In genomic region chr5:20913372-20914275, GRCm38 (mm10) we compare ENCODE assay signal across 8 mouse cellular contexts. TPM values are rescaled to one million over a fixed set of nuclear protein-coding genes. Genes with fewer than 3 reads are reported as not detected.
DNase-seq lines count a peak whose midpoint lies in the region; ATAC-seq lines count a peak whose summit lies in the region.

No protein-coding gene starts in this region.

- peak; percentile 84 for DNase-seq in 3T3-L1 (ENCODE audit: low read depth, low spot score)
- peak; percentile 42 for DNase-seq in WW6 (ENCODE audit: low read depth, low spot score)
- peak; percentile 69 to 86 for DNase-seq in cerebellum, postnatal 36 days
- peak; percentile 69 for DNase-seq in gastrocnemius, postnatal 10 days
- peak; percentile 59 to 84 for DNase-seq in kidney, adult 8-10 months
- peak; percentile 69 for DNase-seq in left cerebral cortex, postnatal 4 days
- peak; percentile 86 for DNase-seq in splenic B cell, adult 2 months (ENCODE audit: low read depth, low spot score)

- H3K9ac ChIP-seq in midbrain, embryonic 16.5 days (ENCODE audit: low read depth, low read length): no peak overlapping the region

- H3K4me1 ChIP-seq in midbrain, embryonic 16.5 days (ENCODE audit: control insufficient read depth, insufficient read depth, low read length): no peaks in the 10 kb centered on the region

- H3K27ac ChIP-seq in midbrain, embryonic 16.5 days (ENCODE audit: low read length): no peak overlapping the region

- intact Hi-C loops in left cerebral cortex, postnatal 4 days (cut with DNase I): no loop called here

- 73% methylated on average over 11 of the region's 11 CpGs for WGBS in midbrain, embryonic 16.5 days

- H3K4me2 ChIP-seq in midbrain, embryonic 16.5 days (ENCODE audit: low read length): no peak overlapping the region

- no peaks in the 10 kb centered on the region for H3K36me3 ChIP-seq in midbrain, embryonic 16.5 days (ENCODE audit: control insufficient read depth, insufficient read depth, low read length)
- 0 out of 2 replicates have a peak, but pooled peaks cover under 1% of the 10 kb centered on the region for H3K36me3 ChIP-seq in splenic B cell, adult 2 months (ENCODE audit: control insufficient read depth, insufficient read depth, low read length, poor library complexity, severe bottlenecking)

- no peaks in the 10 kb centered on the region for H3K9me3 ChIP-seq in midbrain, embryonic 16.5 days (replicated peaks; ENCODE audit: control insufficient read depth, low read length, poor library complexity, severe bottlenecking)

- peak; percentile 45; the same call in 1 of the 2 replicates for ATAC-seq in midbrain, embryonic 16.5 days

- H3K27me3 ChIP-seq in midbrain, embryonic 16.5 days (ENCODE audit: control insufficient read depth, insufficient read depth, low read depth, low read length): no peaks in the 10 kb centered on the region
- H3K27me3 ChIP-seq in splenic B cell, adult 2 months (ENCODE audit: control insufficient read depth, insufficient read depth, low read length, poor library complexity, severe bottlenecking): no peaks in the 10 kb centered on the region

- no peak overlapping the region for H3K4me3 ChIP-seq in midbrain, embryonic 16.5 days (ENCODE audit: low read depth, low read length)

RNA-seq across cellular contexts. Expression of gene Tmem60, which starts 31.6 kb away (rescaled TPM):
- total RNA-seq in gastrocnemius, postnatal 10 days (2021): 10 to 100 TPM; 17.9 to 20.0 TPM
- 10 to 100 TPM; 19.7 to 23.7 TPM for total RNA-seq in left cerebral cortex, postnatal 4 days (2021)
- polyA plus RNA-seq in midbrain, embryonic 16.5 days (2015; fragmentation: Nextera tagmentation; extraction: Ambion mirVana): 61.0 and 61.4 TPM in 2 replicates

RNA-seq across cellular contexts. Expression of gene Phtf2, which starts 31.7 kb away (rescaled TPM):
- 10 to 100 TPM; 90.6 to 98.6 TPM for total RNA-seq in gastrocnemius, postnatal 10 days (2021)
- total RNA-seq in left cerebral cortex, postnatal 4 days (2021): 10 to 100 TPM; 35.3 to 36.2 TPM
- polyA plus RNA-seq in midbrain, embryonic 16.5 days (2015; fragmentation: Nextera tagmentation; extraction: Ambion mirVana): 27.6 and 31.0 TPM in 2 replicates

RNA-seq across cellular contexts. Expression of gene Rsbn1l, which starts 42.6 kb away (rescaled TPM):
- total RNA-seq in gastrocnemius, postnatal 10 days (2021): 1 to 10 TPM; 8.6 to 9.7 TPM
- 10 to 100 TPM; 14.5 to 14.8 TPM for total RNA-seq in left cerebral cortex, postnatal 4 days (2021)
- polyA plus RNA-seq in midbrain, embryonic 16.5 days (2015; fragmentation: Nextera tagmentation; extraction: Ambion mirVana): 4.3 and 4.9 TPM in 2 replicates
